Comparison of ENCODE assay signal across 25 mouse cellular contexts in genomic region chr4:89527326-89527725, GRCm38 (mm10).
A peak's percentile ranks its signal among the peaks of the same experiment; 100 is the strongest.
DNase-seq lines count a peak whose midpoint lies in the region; ATAC-seq and TF ChIP-seq lines count a peak whose summit lies in the region.
"Had no signal": no experiment of that assay in that cellular context is flagged by ENCODE, and none has a peak within 500 bp of the region (broad histone marks: within the 10 kb centered on the region; RNA-seq: fewer than 3 reads in every experiment).

No protein-coding gene starts in this region.

- TF ChIP-seq CTCF in lung, postnatal 0 days (IDR thresholded peaks at IDR 0.05), result no peak

- peak; percentile 37 for DNase-seq in heart, adult 11 months
- DNase-seq in heart, embryonic 10.5 days (ENCODE audit: low spot score), result no peak
- DNase-seq in lung, postnatal 0 days (ENCODE audit: low spot score), result peak; percentile 50
- no peak for DNase-seq in lung, postnatal 10 days
- peak; percentile 30 for DNase-seq in NIH3T3 (ENCODE audit: low read depth)
- no peak for DNase-seq in embryo, embryonic 10 days (ENCODE audit: low spot score)
- DNase-seq: adrenal gland, adult 8-10 months; adrenal gland, postnatal 25 days; cerebellum, adult 11-12 months; cerebellum, adult 8-10 months; cerebellum, postnatal 10 days; cerebellum, postnatal 36 days; forebrain, postnatal 0 days; gastrocnemius, adult 2 months; gastrocnemius, postnatal 14 days; heart, adult 18-20 months; heart, postnatal 14 days; heart, postnatal 4 days had no signal

- peaks cover 11% of the 10 kb centered on the region; the same call in 1 of the 2 replicates for H3K4me1 ChIP-seq in heart, embryonic 10.5 days
- peaks cover 7% of the 10 kb centered on the region; the same call in 1 of the 2 replicates for H3K4me1 ChIP-seq in lung, postnatal 0 days (ENCODE audit: insufficient read depth, low read depth, low read length)

- TF ChIP-seq EP300 in lung, postnatal 0 days (IDR thresholded peaks at IDR 0.05), result no peak

- no peak overlapping the region for H3K9ac ChIP-seq in lung, postnatal 0 days (replicated peaks; ENCODE audit: low read depth)
- H3K9ac ChIP-seq: forebrain, embryonic 13.5 days; forebrain, postnatal 0 days; heart, embryonic 13.5 days; hindbrain, embryonic 14.5 days had no signal

- peak; percentile 61 for ATAC-seq in lung, postnatal 0 days
- ATAC-seq: activated CD4-positive, CD25-positive, alpha-beta regulatory T cell, adult 4 months; forebrain, embryonic 13.5 days; forebrain, postnatal 0 days; hindbrain, postnatal 0 days had no signal

- no peak overlapping the region for H3K4me2 ChIP-seq in lung, postnatal 0 days (replicated peaks; ENCODE audit: low read depth, low read length)
- H3K4me2 ChIP-seq: forebrain, embryonic 13.5 days; heart, embryonic 13.5 days; hindbrain, embryonic 14.5 days had no signal

- no peaks in the 10 kb centered on the region for H3K9me3 ChIP-seq in heart, embryonic 10.5 days
- H3K9me3 ChIP-seq in lung, postnatal 0 days (ENCODE audit: low read length), result no peaks in the 10 kb centered on the region
- H3K9me3 ChIP-seq: forebrain, embryonic 10.5 days; forebrain, embryonic 13.5 days; heart, embryonic 13.5 days had no signal

- 76% methylated on average over 7 of the region's 7 CpGs for whole genome bisulfite sequencing in heart, embryonic 10.5 days
- WGBS in lung, postnatal 0 days, result 36% methylated on average over 7 of the region's 7 CpGs

- peaks cover 17% of the 10 kb centered on the region for H3K27me3 ChIP-seq in heart, embryonic 10.5 days (ENCODE audit: insufficient read depth, poor library complexity, severe bottlenecking)
- peaks cover 9% of the 10 kb centered on the region; the same call in 1 of the 2 replicates for H3K27me3 ChIP-seq in lung, postnatal 0 days (replicated peaks; ENCODE audit: insufficient read depth, low read length)

- H3K4me3 ChIP-seq in heart, embryonic 10.5 days, result no peak overlapping the region
- H3K4me3 ChIP-seq in lung, postnatal 0 days (ENCODE audit: low read depth, low read length), result no peak overlapping the region
- H3K4me3 ChIP-seq: forebrain, embryonic 10.5 days; forebrain, embryonic 13.5 days; gastrocnemius, adult 2 months; heart, embryonic 13.5 days had no signal

- no peak overlapping the region for H3K27ac ChIP-seq in heart, embryonic 10.5 days
- H3K27ac ChIP-seq in lung, postnatal 0 days (ENCODE audit: low read length), result no peak overlapping the region
- H3K27ac ChIP-seq: forebrain, embryonic 10.5 days; forebrain, embryonic 13.5 days; gastrocnemius, adult 2 months; heart, embryonic 13.5 days; hindbrain, embryonic 14.5 days; hindbrain, postnatal 0 days had no signal

- no peaks in the 10 kb centered on the region for H3K36me3 ChIP-seq in heart, embryonic 10.5 days
- no peaks in the 10 kb centered on the region for H3K36me3 ChIP-seq in lung, postnatal 0 days (ENCODE audit: insufficient read depth, low read length)
- H3K36me3 ChIP-seq: forebrain, embryonic 10.5 days; G1E; heart, embryonic 13.5 days had no signal

Comparison
In these comparisons a context has a peak if more than half of its experiments do, and no peak if none do; other contexts are left out.
1. DNase-seq: peak in heart, adult 11 months (single experiment), lung, postnatal 0 days (single experiment) and NIH3T3 (single experiment); none in heart, embryonic 10.5 days (single experiment), lung, postnatal 10 days (single experiment) and embryo, embryonic 10 days (single experiment).